Mouse (Mus musculus) gastrocnemius, adult 2 months (tissue): ENCODE measurements at regions not wholly inside any gene's neighbourhood (a gene's known extent, or its start where the extent isn't known, plus 50 kb on each side); places are given as distances from the start of the nearest gene placed in this dataset.

Experiments
- DNase-seq: peaks from one replicate; pipeline ENCODE4 v3.0.0; 2022
- H3K27ac ChIP-seq: fragments of 200-600 bp; 2 replicates; pipeline ENCODE4 v1.8.1; 2022; ENCODE audit warnings: mild to moderate bottlenecking
- H3K4me3 ChIP-seq: fragments of 200-600 bp; 2 replicates; pipeline ENCODE4 v1.8.1; 2022; ENCODE audit warnings: mild to moderate bottlenecking, moderate library complexity
- CTCF ChIP-seq: fragments of 200-600 bp; IDR thresholded peaks from 2 replicates; pipeline ENCODE4 v1.8.1; 2022; ENCODE audit warnings: antibody characterized with exemption, mild to moderate bottlenecking, moderate library complexity
- intact Hi-C: fragments of 180-260 bp; cut with DNase I; formaldehyde crosslinking; loops from one replicate; pipeline ENCODE4 v1.15.1; 2025

DNA sequence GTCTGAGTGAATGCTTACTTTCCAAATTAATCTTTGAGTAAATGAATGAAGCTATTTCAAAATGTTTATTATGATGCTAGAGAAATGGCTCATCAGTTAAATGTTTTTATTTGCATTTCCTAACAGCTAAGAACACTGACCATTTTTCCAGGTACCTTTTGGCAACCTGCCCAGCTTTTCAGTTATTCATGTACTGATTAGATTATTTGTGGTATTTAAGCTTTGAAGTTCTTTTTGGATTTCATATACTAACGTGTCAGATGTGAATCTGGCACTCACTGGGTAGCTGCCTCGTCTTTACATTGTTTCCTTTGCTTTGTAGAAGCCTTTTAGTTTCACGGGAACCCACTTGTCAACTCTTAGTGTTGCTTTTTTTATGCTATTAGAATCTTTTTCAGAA, 79.3 kb upstream of the Zfp280d start:
- intact Hi-C loops = no loop called here
- DNase-seq = no peak

GRCm38 (mm10) chr9:72196626-72197330, 77.9 kb upstream of the Zfp280d start:
- peak; percentile 60 for DNase-seq
- Histone ChIP-seq H3K27ac (peak overlapping the region; percentile 69), H3K4me3 (peak overlapping the region; percentile 44)
- intact Hi-C loops = no loop called here
- no peak for TF ChIP-seq CTCF

More for the DNA sequence above, 79.3 kb upstream of the Zfp280d start:
- H3K4me3 ChIP-seq = no peak overlapping the region
- TF ChIP-seq CTCF = no peak
- H3K27ac ChIP-seq = no peak overlapping the region

- peak overlapping the region; percentile 44 for H3K4me3 ChIP-seq
- H3K27ac ChIP-seq = peak overlapping the region; percentile 69
- intact Hi-C loops = no loop called here
- no peak for TF ChIP-seq CTCF
- peak; percentile 61 for DNase-seq
Observed at GRCm38 (mm10) chr9:72197331-72197732, 77.3 kb upstream of the Zfp280d start.

DNA sequence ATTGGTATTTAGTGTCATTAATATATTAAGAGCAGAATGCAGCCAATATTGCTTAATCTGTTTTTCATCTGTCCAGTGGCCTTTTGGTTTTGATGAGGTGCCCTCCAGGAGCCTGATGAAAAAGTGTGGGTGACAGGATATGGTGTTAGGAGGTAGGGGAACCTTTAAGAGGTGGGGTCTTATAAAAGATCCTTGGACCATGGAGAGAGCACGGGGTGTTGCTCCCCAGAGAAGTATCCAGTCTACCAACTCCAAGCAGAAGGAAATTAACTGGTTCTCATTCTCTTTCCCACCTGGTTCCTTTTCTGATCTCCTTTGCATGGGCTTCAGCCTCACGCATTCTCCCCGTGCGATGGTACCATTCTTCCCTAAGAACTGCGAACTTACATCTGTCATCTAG, 75.7 kb upstream of the Zfp280d start:
- intact Hi-C loops = no loop called here

GRCm38 (mm10) chr9:72204357-72204905, 70.2 kb upstream of the Zfp280d start:
- DNase-seq = no peak
- Histone ChIP-seq H3K27ac (no peak overlapping the region), H3K4me3 (no peak overlapping the region)
- no peak for TF ChIP-seq CTCF
- intact Hi-C loops = no loop called here

More for the DNA sequence above, 75.7 kb upstream of the Zfp280d start:
- H3K27ac ChIP-seq = no peak overlapping the region
- no peak for TF ChIP-seq CTCF
- no peak overlapping the region for H3K4me3 ChIP-seq
- no peak for DNase-seq

DNA sequence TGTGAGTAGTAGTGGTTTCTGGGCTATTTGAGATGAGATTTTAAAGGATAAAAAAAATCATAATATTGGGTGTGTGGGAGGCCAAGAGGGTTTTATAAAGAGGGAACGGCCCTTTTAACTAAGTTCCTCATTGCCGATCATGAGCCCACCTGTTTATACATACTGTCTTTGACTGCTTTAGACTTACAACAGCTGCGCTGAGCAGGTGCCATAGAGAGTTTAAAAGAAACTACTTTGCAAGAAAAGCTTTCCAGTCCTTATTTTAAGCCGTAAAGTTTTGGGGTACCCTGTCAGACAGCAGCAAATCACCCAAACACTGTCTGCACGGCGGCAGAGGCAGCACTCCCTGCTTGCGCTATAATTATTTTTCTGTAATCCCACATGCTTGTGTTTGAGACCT, 68.8 kb upstream of the Zfp280d start:
- H3K4me3 ChIP-seq = no peak overlapping the region
- no peak for TF ChIP-seq CTCF
- intact Hi-C loops = no loop called here
- H3K27ac ChIP-seq = no peak overlapping the region
- no peak for DNase-seq

GRCm38 (mm10) chr9:72206911-72207310, 67.7 kb upstream of the Zfp280d start:
- no peak overlapping the region for H3K27ac ChIP-seq
- H3K4me3 ChIP-seq = no peak overlapping the region
- intact Hi-C loops = no loop called here
- TF ChIP-seq CTCF = no peak
- DNase-seq = no peak

DNA sequence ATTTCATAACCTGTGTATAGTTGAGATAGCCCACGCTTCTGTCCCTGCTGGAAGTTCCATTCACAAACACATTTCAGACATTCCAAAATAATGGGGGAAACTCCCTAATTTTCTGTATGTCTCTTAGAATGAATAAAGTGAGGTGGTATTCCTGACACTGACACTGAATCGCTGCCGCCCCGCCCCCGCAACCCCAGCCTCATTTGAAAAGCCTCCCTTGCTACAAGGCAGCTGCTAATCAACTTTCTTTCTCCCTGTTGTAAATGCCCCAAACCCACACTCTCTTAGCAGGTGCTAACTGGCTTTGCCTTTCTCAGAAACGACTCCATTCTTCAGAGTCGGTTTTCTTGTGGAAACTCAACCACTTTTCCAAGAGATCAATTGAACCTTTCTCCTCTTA, 66.4 kb upstream of the Zfp280d start:
- peak overlapping the region; percentile 4; the same call in 1 of the 2 replicates for H3K27ac ChIP-seq

DNA sequence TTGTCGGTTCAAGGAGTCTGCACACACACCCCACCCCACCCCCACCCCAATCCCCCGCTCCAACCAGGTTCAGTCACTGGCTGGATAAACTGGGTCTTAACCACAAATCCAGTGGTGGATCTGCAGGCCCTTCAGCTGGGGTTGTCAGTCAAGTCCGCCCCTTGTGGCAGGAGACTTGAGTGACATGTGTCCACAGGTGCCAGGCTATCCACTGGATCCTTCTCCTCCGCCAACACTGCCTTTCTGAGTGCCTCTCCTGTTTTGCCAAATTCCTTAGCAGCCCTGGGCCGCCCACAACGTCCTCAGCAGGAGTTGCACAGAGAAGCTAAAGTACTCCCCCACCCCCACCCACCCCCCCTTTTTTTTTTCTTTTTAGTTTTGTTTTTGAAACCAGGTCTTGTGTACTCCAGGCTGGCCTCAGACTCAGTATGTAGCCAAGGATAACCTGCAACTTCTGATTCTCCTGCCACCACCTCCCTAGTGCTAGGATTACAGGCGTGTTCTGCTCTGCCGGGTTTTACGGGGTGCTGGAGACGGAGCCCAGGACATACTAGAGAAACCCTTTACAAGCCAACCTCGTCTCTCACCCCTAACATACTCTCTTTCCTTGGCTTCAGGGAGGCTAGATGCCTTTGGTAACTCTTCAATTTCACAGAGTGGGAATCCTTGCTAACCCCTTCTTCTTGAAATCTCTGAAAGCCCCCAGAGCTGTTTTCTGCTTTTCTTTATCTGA, 57.2 kb upstream of the Zfp280d start:
- peak; percentile 81 for DNase-seq
- Histone ChIP-seq H3K4me3 (no peak overlapping the region), H3K27ac (peak overlapping the region; percentile 56)
- intact Hi-C loops = no loop called here
- peak; percentile 48 for TF ChIP-seq CTCF

More for the DNA sequence above, 66.4 kb upstream of the Zfp280d start:
- TF ChIP-seq CTCF = no peak
- no peak overlapping the region for H3K4me3 ChIP-seq
- intact Hi-C loops = no loop called here
- DNase-seq = no peak

DNA sequence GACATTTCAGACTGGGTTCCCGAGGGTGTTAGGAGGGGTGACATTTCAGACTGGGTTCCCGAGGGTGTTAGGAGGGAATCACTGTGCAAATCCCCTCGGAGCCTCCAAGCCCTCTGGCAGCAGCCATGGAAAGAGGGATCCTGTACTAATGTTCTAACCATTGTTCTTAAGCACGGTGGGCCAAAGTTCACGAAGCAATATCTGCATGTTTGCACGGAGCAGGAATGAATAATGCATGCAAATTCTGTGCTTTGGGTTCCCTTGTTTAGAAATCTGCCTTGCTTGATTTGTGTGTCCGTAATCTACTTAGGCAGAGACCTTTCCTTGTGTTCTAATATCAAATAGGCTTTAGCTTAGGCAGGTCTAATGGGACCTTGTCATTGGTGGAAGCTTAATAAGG, 55.9 kb upstream of the Zfp280d start:
- H3K4me3 ChIP-seq = no peak overlapping the region
- no peak for DNase-seq
- intact Hi-C loops = no loop called here
- no peak for TF ChIP-seq CTCF
- peak overlapping the region; percentile 51; the same call in 1 of the 2 replicates for H3K27ac ChIP-seq

- no peak for TF ChIP-seq CTCF
- peak overlapping the region; percentile 53 for H3K4me3 ChIP-seq
- intact Hi-C loops = loop anchor here (5.0 kb wide), 1 partner anchor 52 kb away; the partner anchor contains the start of gene Zfp280d
- DNase-seq = peak; percentile 77
- peak overlapping the region; percentile 67 for H3K27ac ChIP-seq
Observed at GRCm38 (mm10) chr9:72219892-72220291, 54.8 kb upstream of the Zfp280d start.

- Histone ChIP-seq H3K4me3 (no peak overlapping the region), H3K27ac (no peak overlapping the region)
- intact Hi-C loops = loop anchor here (5.0 kb wide), 1 partner anchor 51 kb away; the partner anchor contains the start of gene Zfp280d
- peak; percentile 36 for TF ChIP-seq CTCF
- no peak for DNase-seq
Observed at GRCm38 (mm10) chr9:72221333-72221732, 53.3 kb upstream of the Zfp280d start.
